Mouse (Mus musculus): Measurements from ENCODE around the gene Il11ra1. TPM values are rescaled to one million over a fixed set of nuclear protein-coding genes. Genes with fewer than 3 reads are reported as not detected.

The Il11ra1 gene
- polyA plus RNA-seq, 1 experiment: 64.9 TPM

- WGBS: 82% methylated on average over 5 of the region's 5 CpGs
Measured at GRCm38 (mm10) chr4:41715596-41715995, 15.8 kb downstream of the Il11ra1 start.

GRCm38 (mm10) chr4:41716834-41717233 lies 17.0 kb downstream of the Il11ra1 start:
- H3K27me3 ChIP-seq (ENCODE audit: control insufficient read depth, insufficient read depth, low read length): no peaks in the 10 kb centered on the region
- H3K27ac ChIP-seq (ENCODE audit: insufficient read depth, low read length): no peak overlapping the region
- TF ChIP-seq POLR2A (IDR thresholded peaks at IDR 0.05; ENCODE audit: borderline replicate concordance, insufficient read depth, low read length) (no peak), CTCF (IDR thresholded peaks at IDR 0.05; ENCODE audit: borderline replicate concordance, insufficient read depth, low read depth, low read length) (no peak)
- no peak for DNase-seq
- H3K4me1 ChIP-seq (ENCODE audit: control insufficient read depth, insufficient read depth, low read length): peaks cover 5% of the 10 kb centered on the region; the same call in 1 of the 2 replicates
- 60% methylated on average over 6 of the region's 6 CpGs for WGBS
- no peak overlapping the region for H3K4me3 ChIP-seq (replicated peaks; ENCODE audit: insufficient read depth, low read depth, low read length)

More at GRCm38 (mm10) chr4:41715596-41715995, 15.8 kb downstream of the Il11ra1 start:
- no peaks in the 10 kb centered on the region for H3K27me3 ChIP-seq (ENCODE audit: control insufficient read depth, insufficient read depth, low read length)
- H3K4me3 ChIP-seq (replicated peaks; ENCODE audit: insufficient read depth, low read depth, low read length): no peak overlapping the region
- peaks cover 9% of the 10 kb centered on the region; the same call in 1 of the 2 replicates for H3K4me1 ChIP-seq (ENCODE audit: control insufficient read depth, insufficient read depth, low read length)
- H3K27ac ChIP-seq (ENCODE audit: insufficient read depth, low read length): no peak overlapping the region
- DNase-seq: peak; percentile 54 to 57
- TF ChIP-seq POLR2A (IDR thresholded peaks at IDR 0.05; ENCODE audit: borderline replicate concordance, insufficient read depth, low read length) (no peak), CTCF (IDR thresholded peaks at IDR 0.05; ENCODE audit: borderline replicate concordance, insufficient read depth, low read depth, low read length) (peak; percentile 51; the same call in 1 of the 2 replicates)

- TF ChIP-seq CTCF (IDR thresholded peaks at IDR 0.05; ENCODE audit: borderline replicate concordance, insufficient read depth, low read depth, low read length) (no peak), POLR2A (IDR thresholded peaks at IDR 0.05; ENCODE audit: borderline replicate concordance, insufficient read depth, low read length) (peak; percentile 95)
- 1% methylated on average over 27 of the region's 27 CpGs for WGBS
- H3K4me1 ChIP-seq (ENCODE audit: control insufficient read depth, insufficient read depth, low read length): peaks cover 5% of the 10 kb centered on the region; the same call in 1 of the 2 replicates
- H3K4me3 ChIP-seq (replicated peaks; ENCODE audit: insufficient read depth, low read depth, low read length): peak within 1 kb of the TSS; percentile 80
- H3K27me3 ChIP-seq (ENCODE audit: control insufficient read depth, insufficient read depth, low read length): no peaks in the 10 kb centered on the region
- no peak within 1 kb of the TSS for H3K27ac ChIP-seq (ENCODE audit: insufficient read depth, low read length)
- peak; percentile 87 to 95 for DNase-seq
Measured at GRCm38 (mm10) chr4:41722918-41723351, 23.1 kb downstream of the Il11ra1 start, which contains the start of gene Dctn3. TSS of gene Dctn3 (minus strand) at chr4:41723170.

GRCm38 (mm10) chr4:41726826-41727621 lies 27.2 kb downstream of the Il11ra1 start:
- 19% methylated on average over 20 of the region's 20 CpGs for WGBS
- Histone ChIP-seq H3K4me1 (ENCODE audit: control insufficient read depth, insufficient read depth, low read length) (peaks cover 4% of the 10 kb centered on the region; the same call in 1 of the 2 replicates), H3K4me3 (replicated peaks; ENCODE audit: insufficient read depth, low read depth, low read length) (no peak overlapping the region), H3K27ac (ENCODE audit: insufficient read depth, low read length) (no peak overlapping the region), H3K27me3 (ENCODE audit: control insufficient read depth, insufficient read depth, low read length) (peaks cover 4% of the 10 kb centered on the region; the same call in 1 of the 2 replicates)
- TF ChIP-seq CTCF (IDR thresholded peaks at IDR 0.05; ENCODE audit: borderline replicate concordance, insufficient read depth, low read depth, low read length) (no peak), POLR2A (IDR thresholded peaks at IDR 0.05; ENCODE audit: borderline replicate concordance, insufficient read depth, low read length) (no peak)
- no peak for DNase-seq

GRCm38 (mm10) chr4:41731052-41731765 lies 31.4 kb downstream of the Il11ra1 start, which contains the start of gene Arid3c:
TSS of gene Arid3c (minus strand) at chr4:41731142.
- no peak within 1 kb of the TSS for H3K27ac ChIP-seq (ENCODE audit: insufficient read depth, low read length)
- 2% methylated on average over 50 of the region's 50 CpGs for WGBS
- peaks cover 4% of the 10 kb centered on the region; the same call in 1 of the 2 replicates for H3K27me3 ChIP-seq (ENCODE audit: control insufficient read depth, insufficient read depth, low read length)
- H3K4me3 ChIP-seq (replicated peaks; ENCODE audit: insufficient read depth, low read depth, low read length): peak within 1 kb of the TSS; percentile 1
- H3K4me1 ChIP-seq (ENCODE audit: control insufficient read depth, insufficient read depth, low read length): 0 out of 2 replicates have a peak, but pooled peaks cover 3% of the 10 kb centered on the region
- no peak for DNase-seq
- no peak for TF ChIP-seq CTCF (IDR thresholded peaks at IDR 0.05; ENCODE audit: borderline replicate concordance, insufficient read depth, low read depth, low read length)
- TF ChIP-seq POLR2A (IDR thresholded peaks at IDR 0.05; ENCODE audit: borderline replicate concordance, insufficient read depth, low read length): no peak

GRCm38 (mm10) chr4:41737602-41738255 lies 37.9 kb downstream of the Il11ra1 start:
- peaks cover 5% of the 10 kb centered on the region; the same call in 1 of the 2 replicates for H3K4me1 ChIP-seq (ENCODE audit: control insufficient read depth, insufficient read depth, low read length)
- peak; percentile 64 to 73 for DNase-seq
- H3K27me3 ChIP-seq (ENCODE audit: control insufficient read depth, insufficient read depth, low read length): no peaks in the 10 kb centered on the region
- 41% methylated on average over 8 of the region's 8 CpGs for WGBS
- H3K4me3 ChIP-seq (replicated peaks; ENCODE audit: insufficient read depth, low read depth, low read length): no peak overlapping the region
- TF ChIP-seq CTCF (IDR thresholded peaks at IDR 0.05; ENCODE audit: borderline replicate concordance, insufficient read depth, low read depth, low read length) (peak; percentile 95), POLR2A (IDR thresholded peaks at IDR 0.05; ENCODE audit: borderline replicate concordance, insufficient read depth, low read length) (no peak)
- no peak overlapping the region for H3K27ac ChIP-seq (ENCODE audit: insufficient read depth, low read length)

GRCm38 (mm10) chr4:41738256-41738603 lies 38.4 kb downstream of the Il11ra1 start:
- peaks cover 5% of the 10 kb centered on the region; the same call in 1 of the 2 replicates for H3K4me1 ChIP-seq (ENCODE audit: control insufficient read depth, insufficient read depth, low read length)
- no peak overlapping the region for H3K27ac ChIP-seq (ENCODE audit: insufficient read depth, low read length)
- TF ChIP-seq POLR2A (IDR thresholded peaks at IDR 0.05; ENCODE audit: borderline replicate concordance, insufficient read depth, low read length) (no peak), CTCF (IDR thresholded peaks at IDR 0.05; ENCODE audit: borderline replicate concordance, insufficient read depth, low read depth, low read length) (no peak)
- H3K4me3 ChIP-seq (replicated peaks; ENCODE audit: insufficient read depth, low read depth, low read length): no peak overlapping the region
- no peaks in the 10 kb centered on the region for H3K27me3 ChIP-seq (ENCODE audit: control insufficient read depth, insufficient read depth, low read length)
- no peak for DNase-seq
- 55% methylated on average over 1 of the region's 1 CpGs for WGBS
